10 mouse cellular contexts compared by ENCODE assay signal in the genomic region with DNA sequence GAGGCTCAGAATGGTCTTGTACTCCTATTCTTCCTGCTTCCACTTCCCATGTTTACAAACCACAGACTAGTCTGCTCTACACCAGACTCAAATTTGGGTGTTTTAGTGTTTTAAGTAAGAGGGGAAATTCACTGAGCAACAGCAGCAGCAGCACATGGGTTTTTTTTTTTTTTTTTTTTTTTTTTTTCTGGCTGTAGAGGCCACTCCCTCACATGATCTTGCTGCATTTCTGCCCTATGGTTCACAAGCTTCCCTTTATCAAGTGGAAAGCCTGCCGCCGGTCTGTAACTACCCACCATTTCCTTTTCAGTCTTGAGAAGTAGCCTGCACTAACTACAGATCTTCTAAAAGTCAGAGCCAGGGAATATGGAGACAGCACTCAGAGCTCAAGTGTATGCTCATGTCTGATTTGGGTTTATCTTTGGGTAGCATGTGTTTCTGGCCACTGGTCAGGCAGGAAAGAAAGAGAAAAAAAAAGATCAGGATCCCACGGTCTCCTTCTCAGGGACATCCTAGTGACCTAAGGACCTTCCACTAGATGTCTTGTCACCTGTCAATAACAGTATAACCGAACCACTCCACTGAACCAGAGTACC. TPM values are rescaled to one million over a fixed set of nuclear protein-coding genes. Genes with fewer than 3 reads are reported as not detected.
A peak's percentile ranks its signal among the peaks of the same experiment; 100 is the strongest.
DNase-seq lines count a peak whose midpoint lies in the region; ATAC-seq lines count a peak whose summit lies in the region.
"Had no signal": no experiment of that assay in that cellular context is flagged by ENCODE, and none has a peak within 500 bp of the region (broad histone marks: within the 10 kb centered on the region; RNA-seq: fewer than 3 reads in every experiment).

No protein-coding gene starts in this region.

- H3K4me2 ChIP-seq in heart, embryonic 12.5 days: peak overlapping the region; percentile 24
- H3K4me2 ChIP-seq in liver, embryonic 16.5 days (ENCODE audit: low read depth, low read length): peak overlapping the region; percentile 39
- H3K4me2 ChIP-seq: kidney, embryonic 15.5 days had no signal

- peaks cover 38% of the 10 kb centered on the region for H3K4me1 ChIP-seq in heart, embryonic 12.5 days (replicated peaks)
- H3K4me1 ChIP-seq in liver, embryonic 16.5 days (ENCODE audit: control insufficient read depth, low read depth, low read length): peaks cover 48% of the 10 kb centered on the region

- intact Hi-C loops in heart, postnatal 10 days (cut with DNase I): no loop called here

- no peaks in the 10 kb centered on the region for H3K36me3 ChIP-seq in heart, embryonic 12.5 days
- no peaks in the 10 kb centered on the region for H3K36me3 ChIP-seq in liver, embryonic 16.5 days (ENCODE audit: control insufficient read depth, insufficient read depth)
- H3K36me3 ChIP-seq: kidney, embryonic 15.5 days had no signal

- no peak overlapping the region for H3K4me3 ChIP-seq in heart, embryonic 12.5 days
- no peak overlapping the region for H3K4me3 ChIP-seq in liver, embryonic 16.5 days (ENCODE audit: low read depth, low read length)
- H3K4me3 ChIP-seq: kidney, embryonic 15.5 days had no signal

- 31% methylated on average over 4 of the region's 4 CpGs for WGBS in heart, embryonic 12.5 days
- WGBS in liver, embryonic 16.5 days (ENCODE audit: insufficient replicate concordance): 16% methylated on average over 4 of the region's 4 CpGs

- DNase-seq in heart, postnatal 10 days: no peak
- DNase-seq in kidney, postnatal 4 days: no peak
- DNase-seq in right cerebral cortex, postnatal 14 days: no peak
- no peak for DNase-seq in adrenal gland, postnatal 4 days (ENCODE audit: low spot score in 2 of 2)
- DNase-seq: adrenal gland, adult 8-10 months had no signal

- H3K27ac ChIP-seq in heart, embryonic 12.5 days (ENCODE audit: poor library complexity, severe bottlenecking): peak overlapping the region; percentile 67
- peak overlapping the region; percentile 66 for H3K27ac ChIP-seq in liver, embryonic 16.5 days (ENCODE audit: low read length)
- H3K27ac ChIP-seq: kidney, embryonic 15.5 days had no signal

- H3K9me3 ChIP-seq in heart, embryonic 12.5 days (replicated peaks): 0 out of 2 replicates have a peak, but pooled peaks cover 4% of the 10 kb centered on the region
- no peaks in the 10 kb centered on the region for H3K9me3 ChIP-seq in liver, embryonic 16.5 days (replicated peaks; ENCODE audit: control insufficient read depth, low read length)
- H3K9me3 ChIP-seq: kidney, embryonic 15.5 days had no signal

- 0 out of 2 replicates have a peak, but pooled peaks have one; percentile 42 for ATAC-seq in heart, embryonic 12.5 days (ENCODE audit: insufficient number of reproducible peaks, low FRiP score)
- ATAC-seq in CD4-positive, CD25-positive, alpha-beta regulatory T cell, adult 4 months: peak; percentile 52
- peak; percentile 82 for ATAC-seq in granulocyte monocyte progenitor cell, adult 5-6 weeks (replicated peaks; ENCODE audit: poor library complexity, severe bottlenecking)
- ATAC-seq in liver, embryonic 16.5 days (ENCODE audit: low read depth): peak; percentile 36

- H3K27me3 ChIP-seq in heart, embryonic 12.5 days (replicated peaks): no peaks in the 10 kb centered on the region
- H3K27me3 ChIP-seq in liver, embryonic 16.5 days (ENCODE audit: control insufficient read depth, insufficient read depth, low read depth, low read length): no peaks in the 10 kb centered on the region
- H3K27me3 ChIP-seq: kidney, embryonic 15.5 days had no signal

- no peak overlapping the region; the same call in 1 of the 2 replicates for H3K9ac ChIP-seq in heart, embryonic 12.5 days
- peak overlapping the region; percentile 42 for H3K9ac ChIP-seq in liver, embryonic 16.5 days (ENCODE audit: low read depth, low read length)
- H3K9ac ChIP-seq: kidney, embryonic 15.5 days had no signal

RNA-seq across cellular contexts. Expression of a gene that starts 11.4 kb away (rescaled TPM):
- polyA plus RNA-seq in heart, embryonic 12.5 days (2016; fragmentation: Nextera tagmentation; extraction: Ambion mirVana): 51.8 and 55.2 TPM in 2 replicates
- total RNA-seq in heart, postnatal 10 days (2021): 10 to 100 TPM; 11.0 to 11.9 TPM
- 1 to 10 TPM; 5.1 to 5.2 TPM for polyA plus RNA-seq in CD4-positive, CD25-positive, alpha-beta regulatory T cell, adult 4 months (2017; shearing (Covaris generic))
- total RNA-seq in granulocyte monocyte progenitor cell, adult 5-6 weeks (2014; fragmentation: Nextera tagmentation): 2.1 TPM in 1 of 2 replicates, not detected in the other
- 0.65 TPM in 1 of 2 replicates, not detected in the other for total RNA-seq in granulocyte monocyte progenitor cell, adult 5-6 weeks (2017)
- 13.5 and 16.3 TPM in 2 replicates for polyA plus RNA-seq in liver, embryonic 16.5 days (2015; fragmentation: Nextera tagmentation; extraction: Ambion mirVana)
- 100 to 1,000 TPM; 112 to 114 TPM for total RNA-seq in adrenal gland, postnatal 4 days (2021)

Comparison
In these comparisons a context has a peak if more than half of its experiments do, and no peak if none do; other contexts are left out.
1. RNA of a gene that starts 11.4 kb away (total RNA-seq): 112 to 114 TPM in adrenal gland, postnatal 4 days; 11.0 to 11.9 TPM in heart, postnatal 10 days and 0.65 to 2.1 TPM in granulocyte monocyte progenitor cell, adult 5-6 weeks; every median in the first group is over 4 times any median in the second.
2. Peak in every context shown above with its lines, with median percentiles within 50 percentile points of each other: ATAC-seq.